Mouse (Mus musculus): ENCODE results near the gene Tedc1. TPM values are rescaled to one million over a fixed set of nuclear protein-coding genes. Genes with fewer than 3 reads are reported as not detected.

The Tedc1 gene
- polyA plus RNA-seq, 1 experiment from 2014 or later, result 25.5 TPM

GRCm38 (mm10) chr12:113214972-113215666 lies 58.9 kb downstream of the Tedc1 start:
- no peaks in the 10 kb centered on the region for H3K4me1 ChIP-seq (replicated peaks)
- no peak overlapping the region for H3K9ac ChIP-seq
- H3K27me3 ChIP-seq (replicated peaks), result no peaks in the 10 kb centered on the region
- H3K27ac ChIP-seq, result no peak overlapping the region
- no peak overlapping the region for H3K4me2 ChIP-seq (replicated peaks)
- 82% methylated on average over 16 of the region's 16 CpGs for WGBS
- no peaks in the 10 kb centered on the region for H3K36me3 ChIP-seq
- no peak for ATAC-seq
- no peaks in the 10 kb centered on the region for H3K9me3 ChIP-seq
- H3K4me3 ChIP-seq (replicated peaks), result no peak overlapping the region

Other genes with a start within 250 kb of the Tedc1 start
- gene Jag2, start 226.6 kb upstream of the Tedc1 start, polyA plus RNA-seq (2015; fragmentation: Nextera tagmentation; extraction: Ambion mirVana), result 3.7 and 4.1 TPM in 2 replicates
- gene Nudt14, start 214.3 kb upstream of the Tedc1 start, polyA plus RNA-seq (2015; fragmentation: Nextera tagmentation; extraction: Ambion mirVana), result 91.3 and 94.7 TPM in 2 replicates
- 19.5 and 22.4 TPM in 2 replicates for gene Btbd6, start 179.9 kb upstream of the Tedc1 start, polyA plus RNA-seq (2015; fragmentation: Nextera tagmentation; extraction: Ambion mirVana)
- gene Brf1, start 155.7 kb upstream of the Tedc1 start, polyA plus RNA-seq (2015; fragmentation: Nextera tagmentation; extraction: Ambion mirVana), result 45.8 and 49.8 TPM in 2 replicates
- gene Pacs2, start 141.9 kb upstream of the Tedc1 start, polyA plus RNA-seq (2015; fragmentation: Nextera tagmentation; extraction: Ambion mirVana), result 11.7 and 12.1 TPM in 2 replicates
- gene Tex22, start 81.9 kb upstream of the Tedc1 start, polyA plus RNA-seq (2015; fragmentation: Nextera tagmentation; extraction: Ambion mirVana), result not detected in 2 replicates
- gene Mta1, start 58.1 kb upstream of the Tedc1 start, polyA plus RNA-seq (2015; fragmentation: Nextera tagmentation; extraction: Ambion mirVana), result 11.3 and 11.5 TPM in 2 replicates
- 122 and 130 TPM in 2 replicates for gene Crip2, start 16.2 kb upstream of the Tedc1 start, polyA plus RNA-seq (2015; fragmentation: Nextera tagmentation; extraction: Ambion mirVana)
- 426 and 430 TPM in 2 replicates for gene Crip1, start 10.1 kb upstream of the Tedc1 start, polyA plus RNA-seq (2015; fragmentation: Nextera tagmentation; extraction: Ambion mirVana)
- gene Tmem121, start 29.5 kb downstream of the Tedc1 start, polyA plus RNA-seq (2015; fragmentation: Nextera tagmentation; extraction: Ambion mirVana), result 6.7 and 7.5 TPM in 2 replicates